Mouse (Mus musculus) central nervous system, embryonic 18 days (tissue): Measurements from ENCODE around the gene Olfr653. TPM values are rescaled to one million over a fixed set of nuclear protein-coding genes. Genes with fewer than 3 reads are reported as not detected.

Source experiments
- polyA plus RNA-seq: library from polyadenylated mRNA; depleted of rRNA; stranded (reverse); fragments of >200 nt; gene quantifications from 2 replicates; pipeline ENCODE4 v1.2.3, GENCODE M21; 2012; rRNA removed

The Olfr653 gene
- polyA plus RNA-seq, result not detected in 2 replicates

DNA sequence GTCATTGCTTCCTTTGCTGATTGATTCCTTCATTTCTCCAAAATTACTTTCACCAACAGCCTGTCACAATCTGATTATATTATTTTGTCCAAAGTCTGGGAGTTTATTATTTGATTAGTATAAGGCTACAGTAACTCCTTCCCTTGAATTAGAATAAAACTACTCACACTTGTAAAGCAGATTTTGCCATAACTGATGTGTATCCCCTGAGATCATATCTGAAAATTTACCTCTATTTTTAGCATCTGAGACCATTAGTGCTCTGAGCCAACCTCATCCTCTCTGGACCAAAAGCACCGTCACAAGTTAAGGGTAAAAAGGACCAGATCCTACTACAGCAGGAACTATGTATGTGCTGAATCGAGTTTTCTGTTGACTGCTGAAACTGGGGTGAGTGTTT, at the start of gene Olfr653:
Olfr653 (plus strand) TSS at position 301 of the 400 bp plus-strand sequence.

DNA sequence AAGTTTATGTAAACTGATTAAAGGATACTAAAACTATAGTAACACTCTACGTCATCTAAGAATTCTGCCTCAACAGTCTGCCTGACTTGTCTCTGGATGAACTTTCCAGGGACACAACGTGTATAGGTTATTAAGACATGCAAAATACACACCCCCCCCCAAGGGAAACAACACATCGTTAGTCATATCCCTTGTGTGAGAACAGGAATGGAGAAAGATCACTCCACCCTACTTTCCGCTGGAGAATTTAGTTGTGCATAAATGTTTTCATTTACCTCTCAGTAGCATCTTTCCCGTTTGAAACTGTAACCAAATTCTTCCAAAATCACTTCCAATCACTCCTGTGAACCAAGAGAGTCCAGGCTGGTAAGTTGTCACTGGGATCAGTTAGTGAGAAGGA, 27.3 kb upstream of the Olfr653 start, which contains the start of gene Olfr651:
Olfr651 (plus strand) TSS at position 301 of the 400 bp plus-strand sequence.

DNA sequence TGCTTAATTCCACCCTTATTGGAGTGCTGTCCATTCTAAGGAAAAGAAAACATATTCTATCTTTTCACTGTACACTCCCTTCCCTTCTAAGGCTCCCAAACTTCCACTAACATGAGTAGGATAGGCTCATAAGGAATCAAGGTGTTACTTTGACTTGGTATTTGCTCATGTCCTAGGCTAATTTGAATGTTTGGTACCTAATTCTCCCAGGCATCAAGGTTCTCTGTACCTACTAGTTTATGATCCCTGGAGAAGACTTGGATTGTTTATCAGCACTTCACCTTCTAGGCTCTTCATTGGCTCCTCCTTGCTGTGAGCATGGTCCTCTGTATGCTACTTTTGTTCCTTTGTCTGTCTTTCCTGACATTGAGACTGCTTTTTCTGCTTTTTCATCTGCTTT, 16.5 kb upstream of the Olfr653 start, which contains the start of gene Olfr652:
Olfr652 (plus strand) TSS at position 301 of the 400 bp plus-strand sequence.

DNA sequence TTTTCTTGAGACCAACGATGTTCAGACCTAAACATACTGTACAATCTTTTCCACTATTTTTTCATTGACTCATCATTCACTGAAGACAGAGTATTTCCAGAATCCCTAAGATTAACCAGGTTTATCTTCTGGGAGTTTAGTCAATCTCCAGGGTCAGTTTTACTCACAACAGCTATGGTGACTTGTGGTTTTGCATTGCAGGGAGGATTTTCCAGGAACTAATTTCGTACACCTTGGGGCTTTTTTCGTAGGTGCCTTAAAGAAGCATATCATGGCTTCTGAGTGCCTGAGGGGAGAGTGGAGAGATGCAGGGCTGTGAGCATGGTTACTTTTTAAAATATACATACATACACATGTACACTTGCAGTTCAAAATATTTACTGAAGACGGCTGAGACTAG, 9.6 kb downstream of the Olfr653 start, which contains the start of gene Olfr654:
Olfr654 (plus strand) TSS at position 301 of the 400 bp plus-strand sequence.

DNA sequence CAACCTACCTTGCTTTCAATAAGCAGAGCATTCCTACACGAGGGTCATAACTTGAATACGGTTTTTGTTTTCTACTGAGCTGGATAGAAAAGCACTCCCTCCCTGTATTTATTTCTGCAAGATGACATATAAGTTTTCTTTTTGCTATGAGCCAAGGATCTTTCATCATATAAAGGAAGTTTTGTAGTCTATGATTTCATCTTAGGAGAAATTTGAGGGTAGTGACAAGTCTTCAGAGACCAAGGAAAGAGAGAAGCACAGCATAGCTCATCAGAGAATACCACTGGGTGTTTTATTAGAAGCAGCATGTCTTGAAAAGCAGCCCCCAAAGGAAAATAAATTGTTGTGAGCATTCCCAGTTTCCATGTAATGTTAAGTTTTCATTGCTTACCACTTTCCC, 24.6 kb downstream of the Olfr653 start, which contains the start of gene Olfr655:
Olfr655 (minus strand) TSS at position 101 of the 400 bp plus-strand sequence.

DNA sequence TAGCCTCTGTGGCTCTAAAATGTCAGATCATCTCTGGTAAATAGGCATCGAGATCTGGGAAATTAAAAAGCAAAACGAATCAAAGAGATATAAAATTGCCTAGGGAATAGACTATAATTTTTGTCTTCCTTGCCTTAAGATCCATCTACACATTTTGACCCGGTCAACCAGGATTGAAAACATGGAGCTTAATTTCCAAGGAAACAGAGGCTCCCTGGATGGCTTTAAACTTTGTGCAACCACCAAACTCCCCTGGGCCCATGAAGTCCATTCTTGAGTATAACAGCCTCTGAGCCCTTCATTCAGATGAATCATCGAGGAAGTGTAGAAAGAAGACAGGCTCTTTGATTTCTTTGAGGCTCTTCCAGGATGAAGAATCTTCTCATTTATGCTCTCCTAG, 36.5 kb downstream of the Olfr653 start, which contains the start of gene Olfr656:
Olfr656 (plus strand) TSS at position 301 of the 400 bp plus-strand sequence.

GRCm38 (mm10) chr7:104624494-104624893, 47.4 kb downstream of the Olfr653 start, which contains the start of gene Olfr657:
Gene Olfr657, plus strand, starts transcription at chr7:104624794.

Other genes starting within 250 kb of the Olfr653 start
- 0.04 TPM in 1 of 2 replicates, not detected in the other for gene Trim34b, start 247.8 kb upstream of the Olfr653 start, polyA plus RNA-seq
- gene Trim12c, start 224.0 kb upstream of the Olfr653 start, polyA plus RNA-seq, result 1.7 and 1.9 TPM in 2 replicates
- gene Trim30b, start 207.4 kb upstream of the Olfr653 start, polyA plus RNA-seq, result 0.05 TPM in 1 of 2 replicates, not detected in the other
- 0.05 and 0.08 TPM in 2 replicates for gene Trim30c, start 176.5 kb upstream of the Olfr653 start, polyA plus RNA-seq
- 1.3 and 1.9 TPM in 2 replicates for gene Trim30a, start 112.1 kb upstream of the Olfr653 start, polyA plus RNA-seq
- 0.74 and 0.91 TPM in 2 replicates for gene Trim30d, start 69.5 kb upstream of the Olfr653 start, polyA plus RNA-seq
- gene Olfr651, start 27.2 kb upstream of the Olfr653 start, polyA plus RNA-seq, result not detected in 2 replicates
- gene Olfr652, start 16.4 kb upstream of the Olfr653 start, polyA plus RNA-seq, result not detected in 2 replicates
- gene Olfr654, start 9.7 kb downstream of the Olfr653 start, polyA plus RNA-seq, result not detected in 2 replicates
- 0.10 TPM in 1 of 2 replicates, not detected in the other for gene Olfr655, start 24.5 kb downstream of the Olfr653 start, polyA plus RNA-seq
- not detected in 2 replicates for gene Olfr656, start 36.6 kb downstream of the Olfr653 start, polyA plus RNA-seq
- not detected in 2 replicates for gene Olfr657, start 47.5 kb downstream of the Olfr653 start, polyA plus RNA-seq
- 0.09 and 0.15 TPM in 2 replicates for gene Olfr658, start 70.0 kb downstream of the Olfr653 start, polyA plus RNA-seq
- gene Olfr659, start 89.4 kb downstream of the Olfr653 start, polyA plus RNA-seq, result not detected in 2 replicates
- not detected in 2 replicates for gene Olfr661, start 109.2 kb downstream of the Olfr653 start, polyA plus RNA-seq
- not detected in 2 replicates for gene Usp17le, start 200.2 kb downstream of the Olfr653 start, polyA plus RNA-seq